Mouse (Mus musculus): ENCODE results near the gene Limch1. TPM values are rescaled to one million over a fixed set of nuclear protein-coding genes. Genes with fewer than 3 reads are reported as not detected.

Gene Limch1
- polyA plus RNA-seq, 1 experiment from 2014 or later = 6.7 TPM

DNA sequence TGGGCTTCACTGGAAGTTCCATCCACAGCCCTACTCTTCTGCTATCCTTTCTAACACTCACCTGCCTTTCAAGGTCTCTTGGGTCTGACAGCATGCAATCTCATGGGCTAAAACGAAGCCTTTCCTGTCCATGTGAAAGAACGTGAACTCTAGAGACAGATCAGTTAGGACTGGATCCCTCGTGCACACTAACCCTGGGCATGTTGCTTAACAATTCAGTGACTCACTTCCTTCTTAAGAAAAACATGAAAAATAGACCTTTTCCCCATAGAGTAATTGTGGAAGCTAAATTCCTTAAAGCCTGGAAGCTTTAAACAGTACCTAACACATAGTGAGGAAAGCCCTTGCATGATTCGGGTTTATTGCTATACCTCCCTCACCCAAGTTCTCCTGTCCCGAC, 345.2 kb downstream of the Limch1 start:
- no peaks in the 10 kb centered on the region for H3K9me3 ChIP-seq (ENCODE audit: control insufficient read depth)
- ATAC-seq = no peak
- no peak for TF ChIP-seq CTCF (IDR thresholded peaks at IDR 0.05; ENCODE audit: low read depth)
- H3K4me3 ChIP-seq (ENCODE audit: low read depth, low read length) = no peak overlapping the region
- no peak overlapping the region for H3K4me2 ChIP-seq (replicated peaks; ENCODE audit: low read depth)
- no peak overlapping the region for H3K27ac ChIP-seq (ENCODE audit: low read depth, low read length)
- peaks cover 60% of the 10 kb centered on the region for H3K27me3 ChIP-seq (replicated peaks; ENCODE audit: control insufficient read depth, insufficient read depth, low read length)
- no peaks in the 10 kb centered on the region for H3K36me3 ChIP-seq (ENCODE audit: control insufficient read depth, insufficient read depth)
- 64% methylated on average over 5 of the region's 5 CpGs for WGBS
- no peaks in the 10 kb centered on the region for H3K4me1 ChIP-seq (replicated peaks; ENCODE audit: control insufficient read depth, insufficient read depth, low read length)
- H3K9ac ChIP-seq (ENCODE audit: low read depth, low read length) = no peak overlapping the region

- TF ChIP-seq CTCF (IDR thresholded peaks at IDR 0.05; ENCODE audit: low read depth) = no peak
- Histone ChIP-seq H3K27ac (ENCODE audit: low read depth, low read length) (no peak overlapping the region), H3K4me2 (replicated peaks; ENCODE audit: low read depth) (no peak overlapping the region), H3K4me3 (ENCODE audit: low read depth, low read length) (no peak overlapping the region), H3K9ac (ENCODE audit: low read depth, low read length) (no peak overlapping the region), H3K9me3 (ENCODE audit: control insufficient read depth) (no peaks in the 10 kb centered on the region), H3K27me3 (replicated peaks; ENCODE audit: control insufficient read depth, insufficient read depth, low read length) (peaks cover 67% of the 10 kb centered on the region), H3K36me3 (ENCODE audit: control insufficient read depth, insufficient read depth) (no peaks in the 10 kb centered on the region), H3K4me1 (replicated peaks; ENCODE audit: control insufficient read depth, insufficient read depth, low read length) (no peaks in the 10 kb centered on the region)
- ATAC-seq = no peak
- WGBS = 14% methylated on average over 4 of the region's 4 CpGs
Measured at GRCm38 (mm10) chr5:67091766-67092165, 346.1 kb downstream of the Limch1 start.

GRCm38 (mm10) chr5:67093991-67094390, 348.4 kb downstream of the Limch1 start:
- ATAC-seq = no peak
- Histone ChIP-seq H3K9me3 (ENCODE audit: control insufficient read depth) (no peaks in the 10 kb centered on the region), H3K27me3 (replicated peaks; ENCODE audit: control insufficient read depth, insufficient read depth, low read length) (peaks cover 83% of the 10 kb centered on the region), H3K4me2 (replicated peaks; ENCODE audit: low read depth) (no peak overlapping the region), H3K4me3 (ENCODE audit: low read depth, low read length) (0 out of 2 replicates have a peak overlapping the region, but pooled peaks have one; percentile 2), H3K4me1 (replicated peaks; ENCODE audit: control insufficient read depth, insufficient read depth, low read length) (no peaks in the 10 kb centered on the region), H3K27ac (ENCODE audit: low read depth, low read length) (no peak overlapping the region), H3K36me3 (ENCODE audit: control insufficient read depth, insufficient read depth) (no peaks in the 10 kb centered on the region), H3K9ac (ENCODE audit: low read depth, low read length) (no peak overlapping the region)
- no peak for TF ChIP-seq CTCF (IDR thresholded peaks at IDR 0.05; ENCODE audit: low read depth)
- WGBS = 22% methylated on average over 2 of the region's 2 CpGs

DNA sequence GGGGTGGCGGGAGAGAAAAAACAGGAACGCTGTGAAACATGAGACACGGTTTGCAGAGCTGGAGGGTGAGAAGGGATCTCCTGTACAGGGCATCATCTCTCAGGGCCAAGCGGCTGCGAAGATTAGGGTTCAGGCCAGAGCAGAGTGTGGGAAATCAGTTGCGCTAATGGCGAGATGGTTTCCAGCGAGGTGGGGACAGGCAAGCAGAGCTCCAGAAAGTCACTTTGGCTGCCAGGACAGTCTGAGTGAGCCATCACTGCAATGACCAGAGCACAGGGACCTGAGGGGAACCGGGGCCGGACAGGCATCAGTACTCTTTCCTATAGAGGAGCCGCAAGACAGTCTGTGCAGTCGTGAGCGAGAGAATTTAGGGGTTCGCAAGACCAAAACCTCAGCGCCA, 349.5 kb downstream of the Limch1 start:
- Histone ChIP-seq H3K9me3 (ENCODE audit: control insufficient read depth) (no peaks in the 10 kb centered on the region), H3K4me3 (ENCODE audit: low read depth, low read length) (no peak overlapping the region), H3K36me3 (ENCODE audit: control insufficient read depth, insufficient read depth) (no peaks in the 10 kb centered on the region), H3K27ac (ENCODE audit: low read depth, low read length) (no peak overlapping the region), H3K27me3 (replicated peaks; ENCODE audit: control insufficient read depth, insufficient read depth, low read length) (peaks cover 93% of the 10 kb centered on the region), H3K9ac (ENCODE audit: low read depth, low read length) (no peak overlapping the region), H3K4me2 (replicated peaks; ENCODE audit: low read depth) (no peak overlapping the region), H3K4me1 (replicated peaks; ENCODE audit: control insufficient read depth, insufficient read depth, low read length) (no peaks in the 10 kb centered on the region)
- ATAC-seq = no peak
- 5% methylated on average over 15 of the region's 15 CpGs for WGBS
- TF ChIP-seq CTCF (IDR thresholded peaks at IDR 0.05; ENCODE audit: low read depth) = no peak

GRCm38 (mm10) chr5:67095651-67096377, 350.2 kb downstream of the Limch1 start:
- TF ChIP-seq CTCF (IDR thresholded peaks at IDR 0.05; ENCODE audit: low read depth) = no peak
- ATAC-seq = no peak
- no peaks in the 10 kb centered on the region for H3K36me3 ChIP-seq (ENCODE audit: control insufficient read depth, insufficient read depth)

GRCm38 (mm10) chr5:67096378-67096771, 350.7 kb downstream of the Limch1 start:
- no peak overlapping the region for H3K9ac ChIP-seq (ENCODE audit: low read depth, low read length)
- H3K4me1 ChIP-seq (replicated peaks; ENCODE audit: control insufficient read depth, insufficient read depth, low read length) = no peaks in the 10 kb centered on the region
- peaks cover 95% of the 10 kb centered on the region for H3K27me3 ChIP-seq (replicated peaks; ENCODE audit: control insufficient read depth, insufficient read depth, low read length)
- WGBS = under 1% methylated on average over 25 of the region's 28 CpGs
- peak overlapping the region; percentile 56 for H3K4me2 ChIP-seq (replicated peaks; ENCODE audit: low read depth)
- no peaks in the 10 kb centered on the region for H3K36me3 ChIP-seq (ENCODE audit: control insufficient read depth, insufficient read depth)
- no peak overlapping the region for H3K27ac ChIP-seq (ENCODE audit: low read depth, low read length)
- H3K9me3 ChIP-seq (ENCODE audit: control insufficient read depth) = no peaks in the 10 kb centered on the region
- TF ChIP-seq CTCF (IDR thresholded peaks at IDR 0.05; ENCODE audit: low read depth) = no peak
- H3K4me3 ChIP-seq (ENCODE audit: low read depth, low read length) = peak overlapping the region; percentile 48
- no peak for ATAC-seq

More at GRCm38 (mm10) chr5:67095651-67096377, 350.2 kb downstream of the Limch1 start:
- Histone ChIP-seq H3K27me3 (replicated peaks; ENCODE audit: control insufficient read depth, insufficient read depth, low read length) (peaks cover 95% of the 10 kb centered on the region), H3K4me3 (ENCODE audit: low read depth, low read length) (peak overlapping the region; percentile 48), H3K27ac (ENCODE audit: low read depth, low read length) (no peak overlapping the region), H3K9ac (ENCODE audit: low read depth, low read length) (no peak overlapping the region), H3K9me3 (ENCODE audit: control insufficient read depth) (no peaks in the 10 kb centered on the region), H3K4me2 (replicated peaks; ENCODE audit: low read depth) (peak overlapping the region; percentile 56), H3K4me1 (replicated peaks; ENCODE audit: control insufficient read depth, insufficient read depth, low read length) (no peaks in the 10 kb centered on the region)
- under 1% methylated on average over 45 of the region's 47 CpGs for WGBS

All from intestine, postnatal 0 days (tissue).